Mouse (Mus musculus) forebrain, embryonic 16.5 days (tissue): ENCODE data around the gene Reep3. TPM values are rescaled to one million over a fixed set of nuclear protein-coding genes. Genes with fewer than 3 reads are reported as not detected.
A peak's percentile ranks its signal among the peaks of the same experiment; 100 is the strongest.

Source experiments
- ATAC-seq: fragments of 200-750 bp; cut with Nextera tagmentation; 2 replicates; pipeline ENCODE4 v1.8.0; 2017; ENCODE audit warnings: mild to moderate bottlenecking, moderate library complexity
- H3K27ac ChIP-seq: fragments of 300-500 bp; sonication (generic); 2 replicates; pipeline ENCODE4 v1.5.1; 2014; ENCODE audit warnings: low read length, control low read depth
- H3K27me3 ChIP-seq: fragments of 300-500 bp; sonication (generic); replicated peaks from 2 replicates; pipeline ENCODE4 v1.6.1; 2014; ENCODE audit warnings: low read length; ENCODE audit not compliant: control insufficient read depth, insufficient read depth
- H3K36me3 ChIP-seq: fragments of 300-500 bp; sonication (generic); 2 replicates; pipeline ENCODE4 v1.6.1; 2014; ENCODE audit not compliant: control insufficient read depth, insufficient read depth
- H3K4me1 ChIP-seq: fragments of 300-500 bp; sonication (generic); replicated peaks from 2 replicates; pipeline ENCODE4 v1.6.1; 2014; ENCODE audit warnings: low read length; ENCODE audit not compliant: control insufficient read depth, insufficient read depth
- H3K4me2 ChIP-seq: fragments of 300-500 bp; sonication (generic); 2 replicates; pipeline ENCODE4 v1.6.1; 2014; ENCODE audit warnings: mild to moderate bottlenecking, low read length, control low read depth
- H3K4me3 ChIP-seq: fragments of 300-500 bp; sonication (generic); replicated peaks from 2 replicates; pipeline ENCODE4 v1.5.1; 2014; ENCODE audit warnings: mild to moderate bottlenecking, low read length, control low read depth
- H3K9ac ChIP-seq: fragments of 300-500 bp; sonication (generic); replicated peaks from 2 replicates; pipeline ENCODE4 v1.6.1; 2014; ENCODE audit warnings: low read depth, low read length, control low read depth
- H3K9me3 ChIP-seq: fragments of 300-500 bp; sonication (generic); 2 replicates; pipeline ENCODE4 v1.6.1; 2016; ENCODE audit warnings: low read length; ENCODE audit not compliant: control insufficient read depth
- WGBS: fragments of 180-500 bp; shearing (Covaris S2); extraction: QIAGEN DNeasy Blood & Tissue Kit; methylation state at CpG from one replicate; pipeline ENCODE4 v1.1.7; 2014; 5-methylcytosine and 5-hydroxymethylcytosine counted together
- polyA plus RNA-seq: library from polyadenylated mRNA; unstranded; fragments of >200 nt; fragmentation: Nextera tagmentation; extraction: Ambion mirVana; gene quantifications from 2 replicates; pipeline ENCODE4 v1.2.1, GENCODE M21; 2015

Reep3 gene
- polyA plus RNA-seq, 1 experiment from 2014 or later, result 34.9 TPM

GRCm38 (mm10) chr10:67051466-67051865 is 45.3 kb downstream of the Reep3 start:
- H3K4me1 ChIP-seq, result peaks cover 27% of the 10 kb centered on the region
- H3K27me3 ChIP-seq, result no peaks in the 10 kb centered on the region
- H3K4me2 ChIP-seq, result no peak overlapping the region
- no peaks in the 10 kb centered on the region for H3K36me3 ChIP-seq
- no peak overlapping the region for H3K4me3 ChIP-seq
- no peak for ATAC-seq
- H3K27ac ChIP-seq, result no peak overlapping the region
- H3K9ac ChIP-seq, result no peak overlapping the region
- WGBS, result 81% methylated on average over 5 of the region's 5 CpGs
- H3K9me3 ChIP-seq, result no peaks in the 10 kb centered on the region

- Histone ChIP-seq H3K27ac (no peak overlapping the region), H3K4me2 (no peak overlapping the region), H3K4me3 (no peak overlapping the region), H3K4me1 (peaks cover 21% of the 10 kb centered on the region), H3K36me3 (no peaks in the 10 kb centered on the region), H3K9ac (no peak overlapping the region), H3K9me3 (no peaks in the 10 kb centered on the region), H3K27me3 (no peaks in the 10 kb centered on the region)
- no peak for ATAC-seq
- WGBS, result 69% methylated on average over 6 of the region's 7 CpGs
These were observed 46.0 kb downstream of the Reep3 start for GRCm38 (mm10) chr10:67050766-67051165.

- Histone ChIP-seq H3K4me2 (no peak overlapping the region), H3K27ac (no peak overlapping the region), H3K36me3 (no peaks in the 10 kb centered on the region), H3K4me1 (peaks cover 25% of the 10 kb centered on the region), H3K4me3 (no peak overlapping the region), H3K9ac (no peak overlapping the region), H3K27me3 (no peaks in the 10 kb centered on the region), H3K9me3 (no peaks in the 10 kb centered on the region)
- 88% methylated on average over 7 of the region's 7 CpGs for WGBS
- no peak for ATAC-seq
These were observed 47.1 kb downstream of the Reep3 start for GRCm38 (mm10) chr10:67049621-67050020.

DNA sequence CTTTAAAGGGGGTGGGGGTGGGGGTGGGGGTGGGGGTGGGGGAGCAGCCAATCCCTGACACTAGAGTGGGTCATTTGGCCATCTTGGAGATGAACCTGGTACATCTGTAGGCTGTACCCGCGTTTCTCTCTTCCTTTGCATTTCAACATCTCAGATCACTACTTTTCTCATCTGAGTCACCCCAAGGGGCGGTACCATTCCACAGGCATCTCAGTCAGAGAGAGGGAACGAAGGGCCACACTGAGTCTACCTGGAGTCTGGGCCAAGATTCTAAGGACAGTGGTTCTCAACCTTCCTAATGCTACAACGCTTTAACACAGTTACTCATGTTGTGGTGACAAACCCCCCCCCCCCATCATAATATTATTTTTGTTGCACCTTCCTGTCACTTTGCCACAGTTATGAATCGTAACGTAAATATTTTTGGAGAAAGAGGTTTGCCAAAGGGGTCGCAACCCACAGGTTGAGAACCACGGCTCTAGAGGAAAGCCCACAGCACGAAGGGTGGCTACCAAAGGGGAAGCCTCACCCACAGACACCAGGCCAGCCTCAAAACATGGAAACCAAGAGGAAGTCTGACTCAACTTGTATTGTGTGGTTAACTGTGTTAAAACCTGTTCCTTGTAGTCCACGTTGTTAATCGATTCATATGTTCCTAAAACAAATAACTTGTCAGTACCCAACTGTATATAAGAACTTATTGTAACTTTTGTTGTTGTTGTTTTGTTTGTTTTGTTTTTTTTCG is 47.7 kb downstream of the Reep3 start:
- no peaks in the 10 kb centered on the region for H3K36me3 ChIP-seq
- 94% methylated on average over 13 of the region's 13 CpGs for WGBS
- H3K27ac ChIP-seq, result no peak overlapping the region
- no peaks in the 10 kb centered on the region for H3K27me3 ChIP-seq
- H3K9me3 ChIP-seq, result no peaks in the 10 kb centered on the region
- no peak overlapping the region for H3K9ac ChIP-seq
- no peak overlapping the region for H3K4me2 ChIP-seq
- H3K4me1 ChIP-seq, result peaks cover 25% of the 10 kb centered on the region
- no peak overlapping the region for H3K4me3 ChIP-seq
- ATAC-seq, result no peak

GRCm38 (mm10) chr10:67047712-67048645 is 48.8 kb downstream of the Reep3 start:
- Histone ChIP-seq H3K36me3 (no peaks in the 10 kb centered on the region), H3K27me3 (no peaks in the 10 kb centered on the region), H3K4me1 (peaks cover 18% of the 10 kb centered on the region), H3K4me2 (no peak overlapping the region), H3K4me3 (no peak overlapping the region), H3K27ac (peak overlapping the region; percentile 63), H3K9me3 (no peaks in the 10 kb centered on the region), H3K9ac (no peak overlapping the region)
- ATAC-seq, result peak; percentile 62
- WGBS, result 61% methylated on average over 18 of the region's 18 CpGs

GRCm38 (mm10) chr10:67045192-67045899 is 51.4 kb downstream of the Reep3 start:
- 28% methylated on average over 12 of the region's 12 CpGs for WGBS
- H3K9ac ChIP-seq, result 0 out of 2 replicates have a peak overlapping the region, but pooled peaks have one; percentile 7
- H3K27ac ChIP-seq, result 0 out of 2 replicates have a peak overlapping the region, but pooled peaks have one; percentile 1
- no peak overlapping the region for H3K4me3 ChIP-seq
- no peaks in the 10 kb centered on the region for H3K36me3 ChIP-seq
- no peak overlapping the region for H3K4me2 ChIP-seq
- H3K4me1 ChIP-seq, result peaks cover 16% of the 10 kb centered on the region
- H3K27me3 ChIP-seq, result no peaks in the 10 kb centered on the region
- no peaks in the 10 kb centered on the region for H3K9me3 ChIP-seq
- no peak; the same call in 1 of the 2 replicates for ATAC-seq

GRCm38 (mm10) chr10:67044346-67044745 is 52.4 kb downstream of the Reep3 start:
- H3K36me3 ChIP-seq, result no peaks in the 10 kb centered on the region
- no peak overlapping the region for H3K4me2 ChIP-seq
- no peaks in the 10 kb centered on the region for H3K27me3 ChIP-seq
- H3K4me1 ChIP-seq, result peaks cover 16% of the 10 kb centered on the region
- no peaks in the 10 kb centered on the region for H3K9me3 ChIP-seq
- H3K4me3 ChIP-seq, result no peak overlapping the region
- no peak for ATAC-seq
- no peak overlapping the region for H3K9ac ChIP-seq
- no peak overlapping the region for H3K27ac ChIP-seq
- WGBS, result 76% methylated on average over 5 of the region's 5 CpGs

DNA sequence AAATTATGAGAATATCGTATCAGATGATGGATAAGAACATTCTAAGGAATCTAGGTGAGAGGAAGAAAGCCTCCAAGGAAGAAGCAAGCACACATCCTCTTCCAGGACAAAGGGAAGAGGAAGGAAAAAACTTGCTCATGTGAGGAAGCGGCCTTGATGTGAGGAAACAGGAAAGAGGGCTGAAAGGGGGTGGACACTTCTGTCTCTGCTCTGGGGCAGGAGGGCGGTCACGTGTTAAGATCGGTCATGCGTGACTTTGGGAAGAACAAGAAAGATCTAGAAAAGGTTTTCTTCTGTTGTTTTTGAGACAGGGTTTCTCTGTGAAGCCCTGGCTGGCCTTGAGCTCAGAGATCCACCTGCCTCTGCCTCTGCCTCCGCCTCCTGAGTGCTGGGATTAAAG is 53.5 kb downstream of the Reep3 start:
- no peaks in the 10 kb centered on the region for H3K36me3 ChIP-seq
- no peak for ATAC-seq
- peaks cover 12% of the 10 kb centered on the region for H3K4me1 ChIP-seq
- no peak overlapping the region for H3K27ac ChIP-seq
- H3K9me3 ChIP-seq, result no peaks in the 10 kb centered on the region
- no peaks in the 10 kb centered on the region for H3K27me3 ChIP-seq
- H3K4me3 ChIP-seq, result no peak overlapping the region
- WGBS, result 84% methylated on average over 7 of the region's 7 CpGs
- no peak overlapping the region for H3K4me2 ChIP-seq
- H3K9ac ChIP-seq, result no peak overlapping the region

DNA sequence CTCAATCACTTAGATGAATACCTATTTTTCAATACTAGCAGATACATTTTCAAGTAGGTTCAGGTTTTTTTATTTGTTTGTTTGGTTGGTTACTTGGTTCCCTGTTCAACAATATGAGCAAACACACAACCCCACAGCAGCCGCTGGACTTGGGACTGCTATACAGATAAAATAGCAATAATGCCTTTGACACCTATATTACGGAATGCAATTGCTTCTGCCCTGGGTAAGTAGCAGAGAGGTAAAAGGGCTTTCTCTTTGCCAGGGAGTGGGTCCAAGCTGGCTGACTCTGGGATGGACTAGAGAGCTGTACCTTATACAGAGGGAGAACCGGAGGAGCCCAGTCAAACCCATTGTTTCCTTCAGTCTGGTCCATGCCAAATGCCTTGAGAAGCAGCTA is 56.3 kb downstream of the Reep3 start:
- 94% methylated on average over 3 of the region's 3 CpGs for WGBS
- peaks cover 3% of the 10 kb centered on the region for H3K4me1 ChIP-seq

More for the DNA sequence above, 56.3 kb downstream of the Reep3 start:
- Histone ChIP-seq H3K27ac (no peak overlapping the region), H3K9me3 (no peaks in the 10 kb centered on the region), H3K36me3 (no peaks in the 10 kb centered on the region), H3K4me3 (no peak overlapping the region), H3K4me2 (no peak overlapping the region), H3K9ac (no peak overlapping the region), H3K27me3 (no peaks in the 10 kb centered on the region)
- no peak for ATAC-seq
